Mouse (Mus musculus): ENCODE measurements around the gene Psmc3.
A peak's percentile ranks its signal among the peaks of the same experiment; 100 is the strongest.

GRCm38 (mm10) chr2:91082844-91083243 lies 29.0 kb downstream of the Psmc3 start:
- TF ChIP-seq GATA1 (IDR thresholded peaks at IDR 0.05; ENCODE audit: borderline replicate concordance, low read length), result no peak
- peak; percentile 88 for TF ChIP-seq FLI1 (IDR thresholded peaks at IDR 0.05; ENCODE audit: low read length)

All from megakaryocyte, embryonic 14.5 days (primary cell).